Mouse (Mus musculus): ENCODE results near the gene Lcor. TPM values are rescaled to one million over a fixed set of nuclear protein-coding genes. Genes with fewer than 3 reads are reported as not detected.

Lcor gene
- polyA plus RNA-seq, 1 experiment from 2014 or later, result 19.4 TPM

DNA sequence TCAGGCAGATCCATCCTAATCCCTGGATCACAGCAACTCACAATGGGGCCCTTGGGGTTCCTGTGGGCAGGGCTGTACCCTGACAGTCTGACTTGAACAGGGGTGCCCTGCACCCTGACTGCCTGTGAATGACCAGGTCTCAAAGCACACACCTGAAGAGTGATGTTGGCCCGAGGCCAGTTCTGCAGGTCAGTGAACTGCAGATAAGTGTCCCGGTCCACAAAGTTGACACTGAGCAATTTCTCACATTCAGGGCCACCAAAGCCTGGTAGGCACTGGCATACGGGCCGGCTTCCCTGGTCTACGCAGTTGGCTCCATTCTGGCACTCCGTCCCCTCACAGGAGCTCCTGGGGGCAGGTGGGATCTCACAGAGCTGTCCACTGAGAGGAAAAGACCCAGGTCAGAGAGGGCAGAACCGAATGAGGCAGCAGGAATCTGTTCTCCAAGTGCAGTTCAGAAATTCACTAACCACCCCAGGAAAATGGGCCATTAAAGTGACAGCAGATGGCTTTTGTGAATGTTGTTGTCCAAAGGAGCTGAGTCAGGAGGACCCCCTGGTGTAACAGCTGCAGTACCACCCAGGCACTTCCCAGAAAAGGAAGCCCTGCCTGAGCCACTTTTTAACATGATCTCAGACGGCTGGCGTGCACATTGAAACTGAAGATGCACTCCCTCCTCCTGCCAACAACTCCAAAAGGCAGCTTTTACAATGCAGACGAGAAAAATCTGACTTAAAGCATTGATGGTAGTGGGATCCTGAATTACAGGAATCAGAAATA is 124.0 kb downstream of the Lcor start:
- Histone ChIP-seq H3K27ac (no peak overlapping the region), H3K9ac (no peak overlapping the region), H3K4me1 (no peaks in the 10 kb centered on the region), H3K27me3 (replicated peaks) (no peaks in the 10 kb centered on the region), H3K4me2 (no peak overlapping the region), H3K36me3 (no peaks in the 10 kb centered on the region), H3K9me3 (no peaks in the 10 kb centered on the region), H3K4me3 (replicated peaks) (no peak overlapping the region)
- no peak for ATAC-seq (ENCODE audit: insufficient read depth, low FRiP score, low read depth)
- 79% methylated on average over 10 of the region's 10 CpGs for WGBS

DNA sequence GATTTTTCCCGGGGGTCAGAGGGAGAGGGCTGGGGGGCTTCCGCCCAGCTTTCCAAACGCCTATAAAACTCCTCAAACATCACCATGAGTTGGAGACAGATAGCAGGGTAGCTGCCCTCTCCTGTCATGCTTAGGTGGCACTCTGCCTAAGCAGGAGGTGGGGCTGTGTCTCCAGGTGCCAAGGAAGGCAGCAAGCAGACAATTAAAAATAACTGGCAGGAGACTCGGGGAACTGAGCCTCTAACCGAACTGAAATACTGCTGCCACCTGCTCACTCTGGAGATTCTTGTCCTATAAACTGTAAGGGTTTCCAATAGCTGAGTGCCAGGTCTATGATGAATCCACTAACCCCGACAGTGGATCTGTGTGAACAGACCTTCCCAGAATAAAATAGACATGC is 129.2 kb downstream of the Lcor start:
- H3K9me3 ChIP-seq, result no peaks in the 10 kb centered on the region
- H3K4me1 ChIP-seq, result no peaks in the 10 kb centered on the region
- 75% methylated on average over 6 of the region's 6 CpGs for WGBS
- no peak for ATAC-seq (ENCODE audit: insufficient read depth, low FRiP score, low read depth)
- no peak overlapping the region for H3K4me2 ChIP-seq
- H3K9ac ChIP-seq, result no peak overlapping the region
- no peaks in the 10 kb centered on the region for H3K36me3 ChIP-seq
- H3K4me3 ChIP-seq (replicated peaks), result no peak overlapping the region
- H3K27me3 ChIP-seq (replicated peaks), result 0 out of 2 replicates have a peak, but pooled peaks cover 7% of the 10 kb centered on the region
- no peak overlapping the region for H3K27ac ChIP-seq

Small RNA genes lying within 50 kb of the gene (microRNA-seq; reads per million reads assigned to microRNA genes)
- not detected for gene Mir8091

Other genes with a start within 250 kb of the Lcor start
- 155 and 179 TPM in 2 replicates for gene Tm9sf3, start 218.6 kb upstream of the Lcor start, polyA plus RNA-seq (2015; fragmentation: Nextera tagmentation; extraction: Ambion mirVana)
- 10.5 and 13.8 TPM in 2 replicates for gene Pik3ap1, start 97.5 kb upstream of the Lcor start, polyA plus RNA-seq (2015; fragmentation: Nextera tagmentation; extraction: Ambion mirVana)
- gene Gm340, start 99.7 kb downstream of the Lcor start, polyA plus RNA-seq (2015; fragmentation: Nextera tagmentation; extraction: Ambion mirVana), result 2.1 and 2.4 TPM in 2 replicates

Measured in stomach, embryonic 15.5 days (tissue).